Mouse (Mus musculus): ENCODE results near the gene 1700020D05Rik. TPM values are rescaled to one million over a fixed set of nuclear protein-coding genes. Genes with fewer than 3 reads are reported as not detected.
A peak's percentile ranks its signal among the peaks of the same experiment; 100 is the strongest.

The 1700020D05Rik gene
- polyA plus RNA-seq, 1 experiment, result 1.2 TPM

DNA sequence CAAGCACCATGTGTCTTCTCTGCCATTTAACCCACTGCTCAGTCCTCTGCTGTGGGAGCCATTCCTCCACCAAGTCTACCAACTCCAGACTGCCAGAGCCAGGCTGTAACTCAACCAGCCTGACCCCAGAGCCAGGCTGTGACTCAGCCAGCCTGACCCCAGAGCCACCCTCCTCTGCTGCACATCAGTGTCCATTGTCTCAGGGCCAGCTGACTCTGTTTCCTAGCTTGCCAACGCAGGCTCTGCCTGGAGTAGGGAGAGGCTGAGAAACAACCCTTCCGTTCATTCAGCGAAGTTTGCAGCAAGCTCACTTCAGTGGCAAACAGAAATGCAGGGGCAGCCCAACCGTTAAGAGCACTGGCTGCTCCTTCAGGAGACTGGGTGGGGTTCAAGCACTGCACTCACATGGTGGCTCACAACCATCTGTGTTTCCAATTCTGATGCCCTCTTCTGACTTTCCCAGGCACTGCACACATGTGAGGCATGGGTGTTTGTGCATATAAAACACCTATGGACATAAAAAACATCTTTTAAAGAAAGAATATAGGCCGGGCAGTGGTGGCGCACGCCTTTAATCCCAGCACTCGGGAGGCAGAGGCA lies 13.4 kb upstream of the 1700020D05Rik start:
- 72% methylated on average over 8 of the region's 8 CpGs for whole genome bisulfite sequencing

DNA sequence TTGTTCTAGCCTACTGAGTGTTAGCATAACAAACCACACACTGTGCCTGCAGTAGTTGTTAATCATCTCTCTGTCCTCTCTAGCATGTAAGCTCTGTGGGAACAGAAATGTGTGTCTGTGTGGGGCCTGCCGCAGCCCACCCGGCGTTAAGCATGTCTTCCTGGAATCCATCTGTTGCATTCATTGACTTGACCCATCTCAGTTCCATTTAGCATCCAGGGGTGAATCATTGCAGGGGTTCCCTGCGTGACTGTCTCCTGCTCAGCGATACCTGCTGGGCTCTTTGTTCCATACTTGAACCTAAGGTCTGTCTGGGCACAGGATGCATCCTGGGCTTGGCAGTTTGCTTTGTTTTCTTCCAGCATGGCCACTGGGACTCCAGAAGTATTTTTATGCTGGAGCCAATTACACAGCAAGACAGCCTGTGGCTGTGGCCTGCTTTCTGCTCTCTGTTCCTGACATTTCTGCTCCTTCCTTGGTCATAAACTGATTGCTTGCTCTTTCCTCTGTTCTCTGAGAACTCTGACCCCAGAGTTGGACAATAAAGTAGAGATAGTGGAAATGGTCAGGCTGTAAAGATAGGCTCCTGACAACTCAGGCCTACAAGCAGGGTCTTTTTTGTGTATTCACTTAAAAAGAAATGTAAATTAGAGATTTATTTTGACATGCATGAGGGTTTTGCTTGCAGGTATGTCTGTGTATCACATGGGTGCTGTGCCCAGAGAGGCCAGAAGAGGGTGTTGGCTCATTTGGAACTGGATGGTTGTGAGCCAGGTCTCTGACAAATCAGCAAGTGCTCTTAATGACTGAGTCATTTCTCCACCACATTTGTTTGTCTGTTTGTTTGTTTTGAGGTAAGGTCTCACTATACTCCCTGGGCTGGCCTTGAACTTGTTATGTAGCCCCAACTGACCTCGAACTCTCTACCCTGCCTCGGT lies 12.5 kb upstream of the 1700020D05Rik start:
- Histone ChIP-seq H3K4me3 (replicated peaks; ENCODE audit: extremely low read depth, low read depth, low read length) (no peak overlapping the region), H3K4me1 (ENCODE audit: control insufficient read depth, insufficient read depth, low read length) (peaks cover 5% of the 10 kb centered on the region; the same call in 1 of the 2 replicates)
- TF ChIP-seq POLR2A (IDR thresholded peaks at IDR 0.05; ENCODE audit: borderline replicate concordance, extremely low read depth, low read depth, low read length) (no peak), CTCF (IDR thresholded peaks at IDR 0.05; ENCODE audit: insufficient read depth, low read length) (no peak)
- DNase-seq, result no peak
- 86% methylated on average over 7 of the region's 7 CpGs for WGBS

More for the DNA sequence above, 13.4 kb upstream of the 1700020D05Rik start:
- Histone ChIP-seq H3K4me1 (ENCODE audit: control insufficient read depth, insufficient read depth, low read length) (peaks cover 5% of the 10 kb centered on the region; the same call in 1 of the 2 replicates), H3K4me3 (replicated peaks; ENCODE audit: extremely low read depth, low read depth, low read length) (no peak overlapping the region)
- TF ChIP-seq CTCF (IDR thresholded peaks at IDR 0.05; ENCODE audit: insufficient read depth, low read length) (no peak), POLR2A (IDR thresholded peaks at IDR 0.05; ENCODE audit: borderline replicate concordance, extremely low read depth, low read depth, low read length) (no peak)
- no peak for DNase-seq

DNA sequence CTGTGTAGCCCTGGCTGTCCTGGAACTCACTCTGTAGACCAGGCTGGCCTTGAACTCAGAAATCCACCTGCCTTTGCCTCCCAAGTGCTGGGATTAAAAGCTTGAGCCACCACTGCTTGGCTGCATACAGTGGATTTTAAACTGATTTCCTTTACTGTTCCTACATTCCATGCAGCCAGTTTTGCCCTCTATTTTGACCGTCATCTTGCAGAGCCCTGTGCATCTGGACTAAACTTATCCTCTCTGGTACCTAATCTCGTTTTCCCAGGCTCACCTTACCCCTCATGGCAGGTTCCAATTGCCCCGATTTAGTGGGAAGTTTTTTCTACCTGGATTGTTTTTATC lies 9.4 kb upstream of the 1700020D05Rik start:
- no peak for TF ChIP-seq CTCF (IDR thresholded peaks at IDR 0.05; ENCODE audit: insufficient read depth, low read length)
- no peak for TF ChIP-seq POLR2A (IDR thresholded peaks at IDR 0.05; ENCODE audit: borderline replicate concordance, extremely low read depth, low read depth, low read length)

DNA sequence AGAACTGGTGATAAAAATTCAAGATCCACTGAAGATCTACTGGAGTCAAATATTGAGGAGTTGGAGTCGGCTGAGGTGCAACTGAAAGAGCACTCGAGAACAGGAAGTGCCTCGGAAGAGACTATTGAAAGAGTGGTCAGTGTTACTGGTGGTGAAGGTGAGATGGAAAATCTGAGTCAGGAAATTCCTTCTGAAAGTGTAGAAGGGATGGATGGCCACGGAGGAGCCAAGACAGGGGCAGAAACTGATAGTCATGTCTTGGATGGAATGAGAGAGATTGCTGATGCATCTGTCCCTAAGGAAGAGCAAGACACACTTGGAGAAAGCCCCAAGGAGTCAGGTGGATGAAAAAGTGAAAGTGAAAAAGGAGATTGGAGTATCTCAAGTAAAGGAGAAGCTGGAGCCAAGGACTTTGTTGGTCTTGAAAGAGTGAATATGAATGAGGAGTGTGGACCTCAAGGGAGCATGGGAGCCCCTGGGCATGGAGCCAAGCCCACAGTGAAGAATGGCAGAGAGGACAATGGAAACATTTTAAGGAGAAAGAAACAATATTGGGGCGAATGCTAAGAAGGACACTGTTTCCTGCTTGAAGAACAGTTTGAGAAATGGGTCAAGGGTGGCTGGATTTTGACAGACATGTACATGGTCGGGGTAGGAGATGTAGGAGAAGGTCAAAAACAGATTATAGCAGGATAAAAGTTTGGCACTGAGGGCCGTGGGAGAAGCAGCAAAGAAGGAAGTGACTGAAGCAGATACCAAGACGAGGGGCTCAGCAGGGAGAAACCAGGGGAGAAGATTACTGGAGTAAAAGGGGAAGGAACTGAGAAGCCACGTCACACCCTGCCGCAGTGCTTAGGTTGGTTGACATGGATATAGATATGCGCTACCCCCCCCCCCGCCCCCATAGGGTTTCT lies 8.8 kb upstream of the 1700020D05Rik start:
- Histone ChIP-seq H3K4me1 (ENCODE audit: control insufficient read depth, insufficient read depth, low read length) (peaks cover 5% of the 10 kb centered on the region), H3K4me3 (replicated peaks; ENCODE audit: extremely low read depth, low read depth, low read length) (peak overlapping the region; percentile 32)
- DNase-seq, result no peak
- TF ChIP-seq POLR2A (IDR thresholded peaks at IDR 0.05; ENCODE audit: borderline replicate concordance, extremely low read depth, low read depth, low read length), result no peak
- no peak for TF ChIP-seq CTCF (IDR thresholded peaks at IDR 0.05; ENCODE audit: insufficient read depth, low read length)
- 41% methylated on average over 12 of the region's 12 CpGs for WGBS

More for the DNA sequence above, 9.4 kb upstream of the 1700020D05Rik start:
- H3K4me3 ChIP-seq (replicated peaks; ENCODE audit: extremely low read depth, low read depth, low read length), result no peak overlapping the region
- DNase-seq, result no peak
- H3K4me1 ChIP-seq (ENCODE audit: control insufficient read depth, insufficient read depth, low read length), result peaks cover 5% of the 10 kb centered on the region
- 86% methylated on average over 3 of the region's 3 CpGs for whole genome bisulfite sequencing

DNA sequence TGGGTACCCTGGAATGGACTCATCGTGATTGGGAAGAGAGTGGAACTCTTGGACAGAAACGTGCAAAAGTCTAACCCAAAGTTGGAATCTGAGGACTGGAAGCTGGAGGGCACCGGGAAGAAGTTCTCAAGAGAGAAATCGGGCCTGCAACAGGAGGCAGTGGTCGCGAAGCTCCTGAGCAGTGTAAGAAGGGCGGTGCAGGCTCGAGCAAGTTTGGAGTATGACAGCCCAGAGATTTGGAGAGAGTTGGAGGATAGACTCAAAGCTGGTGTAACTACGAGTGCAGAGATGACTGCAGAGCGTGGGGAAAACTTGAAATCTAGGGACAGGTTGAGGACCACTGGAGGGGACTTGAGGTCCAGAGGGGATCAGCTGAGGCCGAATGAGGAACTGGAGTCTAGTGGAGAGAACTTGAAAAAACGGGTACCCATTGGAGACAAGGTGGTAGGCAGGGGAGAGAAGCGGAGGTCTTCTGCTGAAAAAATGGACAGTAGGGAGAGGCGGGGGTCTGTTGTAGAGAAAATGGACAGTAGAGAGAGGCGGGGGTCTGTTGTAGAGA lies 7.6 kb upstream of the 1700020D05Rik start:
- 35% methylated on average over 15 of the region's 15 CpGs for WGBS
- no peak for DNase-seq
- Histone ChIP-seq H3K4me3 (replicated peaks; ENCODE audit: extremely low read depth, low read depth, low read length) (peak overlapping the region; percentile 73), H3K4me1 (ENCODE audit: control insufficient read depth, insufficient read depth, low read length) (peaks cover 5% of the 10 kb centered on the region)
- TF ChIP-seq CTCF (IDR thresholded peaks at IDR 0.05; ENCODE audit: insufficient read depth, low read length) (no peak), POLR2A (IDR thresholded peaks at IDR 0.05; ENCODE audit: borderline replicate concordance, extremely low read depth, low read depth, low read length) (no peak)

DNA sequence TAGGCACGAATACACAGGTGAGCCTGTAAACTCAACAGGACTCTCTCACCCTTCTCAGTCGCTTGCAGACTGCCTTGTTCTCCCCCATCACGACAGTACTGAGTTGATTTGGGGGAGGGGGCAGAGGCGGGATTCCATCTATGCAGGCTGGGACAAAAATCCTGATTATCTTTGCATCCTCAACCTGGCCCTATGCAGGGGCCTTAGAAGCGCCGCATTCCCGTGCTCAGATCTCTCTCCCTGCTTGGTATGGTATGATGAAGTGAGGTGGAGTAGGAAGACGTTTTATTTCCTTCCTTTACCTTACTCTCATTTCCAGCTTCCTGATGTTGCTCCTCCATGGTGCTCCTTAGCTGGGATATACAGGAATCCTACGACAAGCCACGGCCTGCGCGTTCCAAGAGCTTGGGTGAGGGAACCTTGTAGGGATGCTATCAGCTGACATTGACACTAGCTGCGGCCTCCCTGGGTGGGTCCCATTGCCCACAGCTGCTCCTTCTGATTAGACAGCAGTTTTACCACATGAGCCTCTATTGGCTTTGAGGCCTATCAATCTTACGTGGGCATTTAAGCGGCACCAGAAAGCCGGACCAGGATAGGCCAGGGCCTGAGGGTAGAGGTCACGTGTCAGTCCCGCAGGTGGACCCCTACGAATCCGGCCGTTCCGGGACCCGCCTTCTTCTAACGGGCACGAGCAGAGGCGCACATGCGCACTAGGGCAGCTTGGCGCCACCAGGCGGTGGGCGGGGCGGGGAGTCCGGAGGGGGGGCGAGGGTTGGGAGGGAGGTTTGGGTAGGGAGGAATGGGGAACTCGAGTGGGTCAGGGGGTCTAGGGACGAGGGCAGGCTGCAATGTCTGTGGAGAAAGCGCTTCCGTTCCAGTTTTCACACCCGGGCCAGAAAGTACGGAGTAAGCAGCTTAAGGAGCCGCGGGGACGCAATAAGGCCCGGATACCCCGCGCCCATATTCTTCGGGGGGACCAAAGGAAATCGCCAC lies 6.7 kb upstream of the 1700020D05Rik start, which contains the start of gene Snx32:
TSS of gene Snx32 (minus strand) at position 508 of the 996 bp plus-strand sequence.
- 2% methylated on average over 47 of the region's 47 CpGs for WGBS
- TF ChIP-seq CTCF (IDR thresholded peaks at IDR 0.05; ENCODE audit: insufficient read depth, low read length) (no peak), POLR2A (IDR thresholded peaks at IDR 0.05; ENCODE audit: borderline replicate concordance, extremely low read depth, low read depth, low read length) (peak; percentile 62; the same call in 1 of the 2 replicates)
- H3K4me1 ChIP-seq (ENCODE audit: control insufficient read depth, insufficient read depth, low read length), result peaks cover 5% of the 10 kb centered on the region
- peak; percentile 92 for DNase-seq
- H3K4me3 ChIP-seq (replicated peaks; ENCODE audit: extremely low read depth, low read depth, low read length), result peak within 1 kb of the TSS; percentile 86

DNA sequence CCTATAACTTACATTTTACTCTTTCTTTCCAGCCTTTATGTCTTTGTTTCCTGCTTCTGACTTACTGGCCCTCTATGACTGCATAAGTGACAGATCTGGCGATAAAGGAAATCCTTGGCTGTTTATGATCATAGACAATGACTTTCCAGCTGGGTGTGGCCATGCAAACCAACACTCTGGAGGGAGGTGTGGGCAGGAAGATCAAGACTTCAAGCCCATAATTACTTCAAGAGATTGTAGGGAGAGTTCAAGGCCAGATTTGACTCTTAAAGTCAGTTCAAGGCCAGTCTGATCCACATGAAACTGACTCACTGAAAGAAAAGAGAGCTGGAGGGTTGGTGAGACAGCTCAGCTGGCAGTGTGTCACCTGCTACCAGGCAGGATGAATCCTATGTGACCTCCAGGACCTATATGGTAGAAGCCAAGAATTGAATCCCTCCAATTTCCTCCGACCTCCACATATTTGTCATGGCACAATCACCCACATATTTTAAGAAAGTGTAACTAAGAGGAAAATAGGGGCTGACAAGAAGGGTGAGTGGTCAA lies 3.2 kb downstream of the 1700020D05Rik start:
- no peak for TF ChIP-seq POLR2A (IDR thresholded peaks at IDR 0.05; ENCODE audit: borderline replicate concordance, extremely low read depth, low read depth, low read length)
- no peak for TF ChIP-seq CTCF (IDR thresholded peaks at IDR 0.05; ENCODE audit: insufficient read depth, low read length)
- no peaks in the 10 kb centered on the region for H3K4me1 ChIP-seq (ENCODE audit: control insufficient read depth, insufficient read depth, low read length)
- H3K4me3 ChIP-seq (replicated peaks; ENCODE audit: extremely low read depth, low read depth, low read length), result no peak overlapping the region
- no peak for DNase-seq
- 79% methylated on average over 2 of the region's 2 CpGs for WGBS

DNA sequence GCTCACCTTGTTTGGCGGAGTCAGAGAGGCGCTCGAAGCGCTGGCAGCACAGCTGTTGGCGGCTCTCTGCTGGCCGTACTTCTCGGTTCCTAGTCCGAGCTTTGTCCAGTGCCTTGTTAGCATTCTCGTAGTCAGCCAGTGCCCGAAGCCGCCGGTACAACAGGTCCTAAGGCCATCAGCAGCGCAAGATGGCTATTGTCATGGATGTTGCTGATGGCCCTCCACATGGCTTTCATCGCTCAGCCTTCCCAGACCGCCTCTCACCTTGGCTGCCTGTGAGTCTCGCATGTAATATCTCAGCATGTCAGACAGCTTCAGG lies 7.6 kb downstream of the 1700020D05Rik start:
- 85% methylated on average over 16 of the region's 16 CpGs for WGBS
- 0 out of 2 replicates have a peak, but pooled peaks cover 2% of the 10 kb centered on the region for H3K4me1 ChIP-seq (ENCODE audit: control insufficient read depth, insufficient read depth, low read length)
- TF ChIP-seq CTCF (IDR thresholded peaks at IDR 0.05; ENCODE audit: insufficient read depth, low read length), result no peak
- no peak for TF ChIP-seq POLR2A (IDR thresholded peaks at IDR 0.05; ENCODE audit: borderline replicate concordance, extremely low read depth, low read depth, low read length)
- DNase-seq, result no peak
- no peak overlapping the region for H3K4me3 ChIP-seq (replicated peaks; ENCODE audit: extremely low read depth, low read depth, low read length)

Data from lung, adult 2 months (tissue).